Mouse (Mus musculus): ENCODE data around the gene Atg4a.

The Atg4a gene

GRCm38 (mm10) chrX:141158160-141158559 lies 201.5 kb downstream of the Atg4a start:
- no peak for DNase-seq (ENCODE audit: low spot score)

- DNase-seq (ENCODE audit: low spot score) = no peak
These were observed 203.7 kb downstream of the Atg4a start for GRCm38 (mm10) chrX:141160371-141160770.

- DNase-seq (ENCODE audit: low spot score) = no peak
These were observed 208.4 kb downstream of the Atg4a start for GRCm38 (mm10) chrX:141165067-141165466.

GRCm38 (mm10) chrX:141175353-141175752 lies 218.6 kb downstream of the Atg4a start:
- DNase-seq (ENCODE audit: low spot score) = no peak

GRCm38 (mm10) chrX:141195036-141195435 lies 238.3 kb downstream of the Atg4a start:
- no peak for DNase-seq (ENCODE audit: low spot score)

GRCm38 (mm10) chrX:141198993-141199392 lies 242.3 kb downstream of the Atg4a start:
- no peak for DNase-seq (ENCODE audit: low spot score)

- DNase-seq (ENCODE audit: low spot score) = no peak
These were observed 256.1 kb downstream of the Atg4a start for GRCm38 (mm10) chrX:141212802-141213201.

Data from spleen, adult 12 weeks (tissue).